Mouse (Mus musculus) mouse trophoblast stem cell (cell line): Measurements from ENCODE around the gene Depdc7.

Experiments
- in situ Hi-C, 2 experiments: fragments of 300-500 bp; cut with MseI, MboI; formaldehyde crosslinking; loops; 2 replicates in 1 of 2; 3 replicates in 1 of 2; pipeline ENCODE4 v1.15.1; 2025

Depdc7 gene

GRCm38 (mm10) chr2:104742741-104743064, at the start of gene Depdc7:
Depdc7 (minus strand) TSS chr2:104742878.
- in situ Hi-C loops, result no loop called here

DNA sequence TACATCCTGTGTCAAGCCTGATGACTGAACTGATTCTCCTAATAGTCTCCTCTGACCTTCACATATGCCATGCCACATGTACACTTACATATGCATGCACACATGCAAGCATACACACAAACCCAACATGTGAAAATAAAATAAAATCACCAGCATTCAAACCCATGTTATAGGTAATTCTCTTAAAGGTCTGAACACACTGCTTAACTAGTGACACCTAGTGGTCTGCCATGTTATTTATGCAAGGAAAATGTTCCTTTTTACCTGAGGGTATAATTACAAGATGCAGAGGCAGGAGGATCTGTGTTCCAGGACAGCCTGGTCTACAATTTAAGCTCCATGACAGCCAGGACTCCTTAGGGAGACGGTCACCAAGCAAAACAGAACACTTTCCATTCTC, 32.1 kb upstream of the Depdc7 start:
- in situ Hi-C loops, result no loop called here

DNA sequence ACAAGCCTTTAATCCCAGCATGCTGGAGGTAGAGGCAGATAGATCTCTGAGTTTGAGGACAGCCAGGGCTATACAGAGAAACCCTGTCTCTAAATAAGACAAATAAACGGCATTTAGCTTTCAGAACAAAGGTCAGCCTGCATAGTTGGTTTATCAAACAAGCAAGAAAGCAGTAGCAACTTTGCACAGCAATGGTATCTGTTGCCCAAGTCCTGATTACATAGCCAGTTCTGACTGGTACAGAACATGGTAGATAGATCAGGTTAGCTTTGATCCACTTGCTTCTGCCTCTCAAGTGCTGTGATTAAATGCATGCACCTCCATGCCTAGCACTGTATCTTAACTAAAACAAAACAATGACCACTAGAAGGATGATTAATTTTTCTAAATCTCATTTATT, 26.0 kb upstream of the Depdc7 start:
- in situ Hi-C loops, result no loop called here

DNA sequence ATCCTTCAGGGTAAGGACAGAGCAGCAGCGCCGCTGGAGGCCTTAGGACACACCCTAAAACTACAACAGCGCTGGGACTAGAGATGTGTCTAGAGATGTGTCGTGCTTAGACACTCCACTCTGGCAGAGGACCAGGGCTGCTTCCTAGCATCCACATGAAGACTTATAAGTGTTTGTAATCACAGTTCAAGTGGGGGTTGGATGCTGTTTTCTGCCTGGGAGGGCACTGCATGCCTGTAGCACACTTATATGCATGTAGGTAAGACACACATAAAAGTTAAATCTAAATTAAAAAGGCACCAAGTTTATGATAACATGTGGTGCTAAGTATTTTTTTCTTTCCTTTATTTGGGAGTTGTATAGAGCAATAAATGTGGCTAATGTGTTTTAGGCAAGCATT, 21.3 kb upstream of the Depdc7 start:
- in situ Hi-C loops, result no loop called here

DNA sequence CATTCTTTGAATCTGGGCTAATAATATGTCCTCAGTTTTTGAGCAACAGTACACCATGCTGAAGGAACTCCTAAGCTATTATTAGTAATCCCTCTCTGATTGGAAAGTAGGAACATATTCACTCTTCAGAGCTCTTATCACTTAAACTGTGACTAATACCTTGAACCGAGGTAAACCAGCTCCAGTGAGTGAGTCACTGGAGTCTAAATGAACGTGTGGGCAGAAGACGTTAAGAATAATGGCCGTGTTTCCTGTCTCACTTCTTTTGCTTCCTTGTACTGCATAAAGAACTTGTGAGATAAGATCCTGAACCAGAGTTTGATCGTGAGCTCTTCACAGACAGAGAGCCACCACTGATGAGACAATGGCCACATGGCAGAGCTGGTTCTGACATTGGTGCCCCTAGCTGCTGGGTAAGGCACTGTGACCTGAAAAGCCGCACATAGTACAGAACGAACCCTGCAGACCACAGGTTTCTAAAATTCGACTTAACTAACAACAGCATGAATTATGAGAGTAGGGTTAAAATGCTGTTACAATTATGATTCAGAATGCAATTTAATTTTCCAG, 20.5 kb upstream of the Depdc7 start:
- in situ Hi-C loops, result no loop called here

GRCm38 (mm10) chr2:104750611-104751010, 7.9 kb upstream of the Depdc7 start:
- in situ Hi-C loops, result loop anchor here in 1 of 2 experiments (10.0 kb wide), 1 partner anchor 66 kb away; no protein-coding TSS in a partner anchor

- in situ Hi-C loops, result no loop called here
Observed at GRCm38 (mm10) chr2:104748652-104749183, 6.0 kb upstream of the Depdc7 start.

DNA sequence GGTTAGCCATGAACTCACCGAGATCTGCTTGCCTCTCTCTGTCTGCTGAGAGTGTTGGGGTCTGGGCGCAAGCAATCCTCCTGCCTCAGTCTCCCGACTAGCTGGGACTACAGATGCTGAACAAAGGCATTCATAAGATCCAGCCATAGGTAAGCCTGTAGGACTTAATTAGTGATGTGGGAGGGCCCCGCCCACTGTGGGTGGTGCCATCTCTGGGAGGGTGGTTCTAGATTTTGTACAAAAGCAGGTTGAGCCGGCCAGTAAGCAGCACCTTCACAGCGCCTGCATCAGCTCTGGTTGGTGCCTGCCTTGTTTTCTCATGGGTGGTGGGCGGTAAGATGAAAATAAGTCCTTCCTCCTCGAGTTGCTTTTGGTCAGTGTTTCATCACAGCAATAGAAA, 3.6 kb upstream of the Depdc7 start:
- in situ Hi-C loops, result no loop called here

DNA sequence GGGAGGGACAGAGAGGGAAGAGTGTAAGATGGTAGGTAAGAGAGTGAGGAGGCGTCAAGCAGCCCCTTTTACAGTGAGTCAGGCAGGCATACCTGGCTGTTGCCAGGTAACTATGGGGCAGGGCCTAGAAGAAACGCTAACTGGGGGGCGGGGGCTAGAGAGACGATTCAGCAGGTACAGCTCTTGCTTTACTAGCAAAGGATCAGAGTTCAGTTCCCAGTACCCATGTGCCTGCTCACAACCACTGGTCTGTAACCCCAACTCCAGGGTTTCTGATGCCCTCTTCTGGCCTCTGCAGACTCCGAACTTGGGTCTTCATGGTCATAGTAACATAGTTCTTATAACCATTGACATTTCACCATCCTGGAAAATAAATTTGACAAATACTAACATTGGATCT, 1.3 kb upstream of the Depdc7 start:
- in situ Hi-C loops, result no loop called here

GRCm38 (mm10) chr2:104743160-104743559, 482 bp upstream of the Depdc7 start:
- in situ Hi-C loops, result no loop called here

DNA sequence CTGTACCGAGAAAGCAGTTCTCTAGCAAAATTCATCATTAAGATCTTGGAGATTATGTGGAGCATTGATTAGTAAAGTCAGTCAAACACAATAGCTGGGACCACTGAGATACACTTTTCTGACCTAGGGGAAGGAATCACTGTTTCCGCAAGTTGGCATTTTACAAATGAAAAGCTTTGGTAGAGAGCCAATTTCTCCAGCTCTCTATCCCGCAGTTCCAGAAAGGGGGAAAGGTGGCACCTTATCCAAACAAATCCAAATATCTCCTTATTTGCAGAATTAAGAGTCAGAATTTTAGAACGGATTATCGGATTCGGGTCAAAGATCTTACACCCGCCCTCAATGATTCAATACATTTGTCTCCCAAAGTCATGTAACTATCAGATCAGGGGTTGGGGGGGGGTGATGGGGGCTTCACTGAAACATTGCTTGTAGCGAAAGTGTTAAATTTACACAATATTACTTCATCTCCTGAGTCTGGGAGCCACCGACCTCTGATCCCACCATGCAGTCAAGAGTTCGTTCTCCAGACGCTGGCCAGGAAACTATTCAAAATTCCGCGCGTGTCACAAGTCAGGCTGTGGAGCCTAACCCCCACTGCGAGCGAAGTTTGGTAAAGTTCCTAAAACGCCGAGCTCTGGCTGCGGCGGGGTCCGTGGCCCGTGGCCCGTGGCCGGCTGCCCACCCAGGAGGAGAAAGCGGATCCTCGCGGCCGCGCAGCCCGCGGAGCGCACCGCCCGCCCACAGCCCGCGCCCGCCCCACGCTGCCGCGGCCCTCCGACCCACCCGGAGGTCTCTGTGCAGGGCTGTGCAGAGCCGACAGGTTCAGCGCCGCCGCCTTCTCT, 560 bp downstream of the Depdc7 start:
- in situ Hi-C loops, result no loop called here

DNA sequence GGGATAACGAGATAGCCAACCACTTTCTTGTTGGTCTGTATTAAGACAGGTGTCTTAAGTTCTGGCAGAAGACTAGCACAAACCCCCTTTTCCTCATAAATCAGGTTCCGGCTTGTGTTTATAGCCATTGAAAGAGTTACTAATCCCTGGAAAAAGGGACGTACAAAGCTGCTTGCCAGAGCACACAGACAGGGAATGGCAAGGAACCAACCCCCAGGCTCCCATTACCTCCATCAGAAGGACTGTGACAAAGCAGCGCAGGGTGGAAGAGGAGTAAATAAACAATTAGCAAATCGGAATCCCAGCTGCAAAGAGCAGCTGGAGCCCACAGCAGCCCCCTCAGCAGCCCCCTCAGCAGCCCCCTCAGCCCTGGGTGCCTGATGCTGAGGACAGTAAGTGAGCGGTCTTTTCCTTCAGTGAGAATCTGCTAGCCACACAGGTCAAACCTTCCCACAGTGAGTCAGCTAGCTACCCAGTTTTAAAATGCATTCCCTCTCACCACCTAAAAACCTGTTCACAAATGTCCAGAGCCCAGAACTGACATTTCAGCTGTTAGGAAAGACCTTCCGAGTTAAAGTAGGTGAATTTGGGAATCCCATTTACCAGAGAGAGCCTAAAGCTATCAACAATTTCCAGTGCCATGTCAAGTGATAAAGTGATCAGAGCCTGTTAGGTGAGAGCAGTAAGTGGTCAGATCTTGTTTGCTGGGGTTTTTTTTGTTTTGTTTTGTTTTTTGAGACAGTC, 1.5 kb downstream of the Depdc7 start:
- in situ Hi-C loops, result no loop called here

GRCm38 (mm10) chr2:104740248-104740949, 2.3 kb downstream of the Depdc7 start:
- in situ Hi-C loops, result no loop called here

DNA sequence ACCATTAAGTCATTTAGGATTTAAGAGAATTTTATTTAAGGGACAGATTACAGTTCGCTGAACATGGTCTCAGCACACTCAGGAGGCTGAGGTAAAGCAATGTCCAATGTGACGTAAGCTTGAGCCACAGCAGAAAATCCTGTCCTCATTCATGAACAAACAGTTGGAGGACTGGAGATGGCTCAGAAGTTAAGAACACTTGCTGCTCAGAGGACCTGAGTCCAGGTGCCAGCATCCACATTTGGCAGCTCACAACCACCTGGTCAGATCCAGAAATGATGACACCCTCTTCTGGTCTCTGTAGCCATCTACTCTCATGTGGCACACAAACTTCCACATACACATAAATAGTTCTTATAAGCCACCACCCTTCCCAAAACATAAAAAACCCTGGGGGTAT, 3.0 kb downstream of the Depdc7 start:
- in situ Hi-C loops, result no loop called here

- in situ Hi-C loops, result no loop called here
Observed at GRCm38 (mm10) chr2:104736241-104736640, 6.4 kb downstream of the Depdc7 start.

DNA sequence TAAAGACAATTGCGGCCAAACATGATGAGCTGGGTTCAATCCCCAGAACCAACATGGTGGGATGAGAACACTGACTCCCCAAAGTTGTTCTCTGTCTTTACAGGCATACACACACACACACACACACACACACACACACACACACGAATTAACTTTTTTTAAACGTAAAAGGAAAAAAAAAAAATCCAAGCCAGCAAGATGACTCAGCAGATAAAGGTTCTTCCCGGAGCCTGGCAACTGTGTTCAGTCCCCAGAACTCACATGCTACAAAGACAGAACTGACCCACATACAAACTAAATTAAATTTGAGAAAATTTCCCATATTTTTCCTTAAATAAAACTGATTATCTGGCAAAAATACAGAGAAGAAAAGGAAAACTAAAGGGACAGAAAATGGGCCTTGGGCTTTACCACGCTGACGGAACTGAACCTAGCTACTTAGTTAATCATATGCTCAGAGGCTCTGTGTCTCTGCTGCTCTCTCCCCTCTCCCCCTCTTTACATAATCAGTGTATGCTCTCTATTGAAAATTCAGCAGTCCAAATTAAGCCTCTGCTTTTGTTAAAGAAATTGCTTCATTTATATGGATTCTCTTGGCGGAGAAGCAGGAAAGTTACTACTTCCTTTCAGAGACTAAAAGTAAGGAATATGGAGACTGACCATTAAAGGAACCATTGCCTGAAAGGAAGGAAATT, 10.0 kb downstream of the Depdc7 start:
- in situ Hi-C loops, result no loop called here

- in situ Hi-C loops, result no loop called here
Observed at GRCm38 (mm10) chr2:104732033-104732444, 10.6 kb downstream of the Depdc7 start.

DNA sequence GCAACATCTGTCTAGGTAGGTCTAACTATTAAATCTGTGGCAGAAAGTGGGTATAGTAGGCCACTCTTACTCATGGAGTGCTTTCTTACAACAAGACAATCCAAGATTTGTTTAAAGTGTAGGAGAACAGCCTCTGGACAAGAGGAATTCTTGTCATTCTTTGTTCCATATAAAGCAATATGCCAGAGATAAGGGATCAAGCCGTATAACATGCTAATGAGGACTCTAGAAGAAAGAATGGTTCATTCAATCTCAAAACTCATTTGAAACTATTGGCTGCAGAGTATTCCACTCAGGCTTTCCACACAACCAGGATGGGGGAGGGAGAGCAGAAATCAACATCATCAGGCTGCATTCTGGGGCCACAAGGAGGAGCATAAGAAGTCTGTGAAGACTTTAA, 15.3 kb downstream of the Depdc7 start:
- in situ Hi-C loops, result no loop called here

DNA sequence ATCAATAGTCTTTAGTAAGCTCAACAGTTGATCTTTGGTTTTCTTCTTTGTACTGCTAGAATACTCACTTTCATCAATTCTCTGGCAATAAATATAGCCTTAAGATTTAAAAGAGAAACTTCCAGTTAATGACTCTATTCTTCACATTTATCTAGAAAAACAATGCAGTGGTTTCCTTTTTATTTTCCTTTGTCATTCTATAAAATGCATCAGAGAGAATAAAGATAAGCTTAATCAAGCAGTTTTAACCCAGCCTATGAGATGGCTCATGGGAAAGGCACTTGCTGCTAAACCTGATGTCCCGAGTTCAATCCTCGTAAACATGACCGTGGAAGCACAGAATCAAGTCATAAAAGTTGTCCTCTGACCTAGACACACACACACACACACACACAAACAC, 20.7 kb downstream of the Depdc7 start:
- in situ Hi-C loops, result no loop called here

DNA sequence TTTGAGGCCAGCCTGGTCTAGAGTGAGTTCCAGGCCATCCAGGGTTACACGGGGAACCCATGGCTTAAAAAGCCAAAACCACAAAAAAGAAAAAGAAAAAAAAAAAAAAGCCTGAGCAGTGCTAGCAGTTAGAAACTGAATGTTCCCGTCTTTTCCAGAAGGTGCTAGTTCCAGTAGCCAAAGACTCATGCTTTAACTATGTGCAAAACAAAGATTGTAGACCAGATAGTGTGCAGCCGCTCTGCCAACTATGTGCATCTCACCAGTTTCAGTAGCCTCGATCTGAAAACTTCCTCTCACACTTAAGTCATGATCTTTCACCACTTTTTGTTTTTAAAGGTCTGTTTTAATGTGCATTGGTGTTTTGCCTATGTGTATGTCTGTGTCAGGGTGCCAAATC, 24.9 kb downstream of the Depdc7 start:
- in situ Hi-C loops, result no loop called here

- in situ Hi-C loops, result no loop called here
Observed at GRCm38 (mm10) chr2:104717231-104717735, 25.4 kb downstream of the Depdc7 start.
